Mouse (Mus musculus) v-Abl transformed pro-B cells (cell line): Measurements from ENCODE around the gene Atp6v0e.

ENCODE experiments used
- in situ Hi-C, 2 experiments: fragments of 400-800 bp; cut with MboI; formaldehyde crosslinking; loops; one replicate each; pipeline ENCODE4 v1.15.1; 2025; ENCODE audit not compliant: unreplicated experiment in 2 of 2

The Atp6v0e gene

DNA sequence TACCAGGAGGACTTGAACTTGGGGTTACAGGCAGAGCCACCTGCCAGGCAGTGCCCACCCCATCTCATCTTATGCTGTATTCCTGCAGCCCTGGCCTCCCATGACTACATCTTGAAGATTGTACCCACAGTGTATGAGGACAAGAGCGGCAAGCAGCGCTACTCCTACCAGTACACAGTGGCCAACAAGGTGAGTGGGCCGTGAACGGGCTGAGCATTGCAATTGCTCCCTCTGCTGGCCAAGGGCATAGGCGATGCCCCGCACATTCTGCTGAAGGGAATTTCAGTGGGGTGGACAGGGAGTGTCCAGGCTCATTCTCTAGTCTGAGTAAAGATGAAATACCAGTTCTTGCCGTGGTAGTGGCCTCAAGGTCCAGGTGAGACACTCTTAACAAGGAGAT is 24.4 kb upstream of the Atp6v0e start:
- in situ Hi-C loops = loop anchor here (5.0 to 25.0 kb wide), 3 partner anchors 131 to 351 kb away; no protein-coding TSS in a partner anchor

DNA sequence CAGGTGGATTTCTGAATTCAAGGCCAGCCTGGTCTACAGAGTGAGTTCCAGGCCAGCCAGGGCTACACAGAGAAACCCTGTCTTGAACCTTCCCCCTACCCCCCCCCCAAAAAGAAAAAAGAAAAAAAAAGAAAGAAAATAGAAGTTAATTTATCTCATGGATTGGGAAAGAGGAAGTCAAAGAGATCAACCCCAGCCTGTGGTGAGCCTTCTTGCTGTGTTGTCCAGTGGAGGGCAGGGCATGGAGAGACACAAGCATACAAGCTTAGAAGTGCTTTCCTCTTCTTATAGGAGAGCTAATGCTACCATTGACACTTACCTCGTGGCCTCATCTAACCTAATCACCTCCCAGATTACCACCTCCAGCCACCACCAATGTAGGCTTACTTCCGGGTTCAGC is 23.2 kb upstream of the Atp6v0e start:
- in situ Hi-C loops = loop anchor here (5.0 to 25.0 kb wide), 3 partner anchors 132 to 352 kb away; no protein-coding TSS in a partner anchor

DNA sequence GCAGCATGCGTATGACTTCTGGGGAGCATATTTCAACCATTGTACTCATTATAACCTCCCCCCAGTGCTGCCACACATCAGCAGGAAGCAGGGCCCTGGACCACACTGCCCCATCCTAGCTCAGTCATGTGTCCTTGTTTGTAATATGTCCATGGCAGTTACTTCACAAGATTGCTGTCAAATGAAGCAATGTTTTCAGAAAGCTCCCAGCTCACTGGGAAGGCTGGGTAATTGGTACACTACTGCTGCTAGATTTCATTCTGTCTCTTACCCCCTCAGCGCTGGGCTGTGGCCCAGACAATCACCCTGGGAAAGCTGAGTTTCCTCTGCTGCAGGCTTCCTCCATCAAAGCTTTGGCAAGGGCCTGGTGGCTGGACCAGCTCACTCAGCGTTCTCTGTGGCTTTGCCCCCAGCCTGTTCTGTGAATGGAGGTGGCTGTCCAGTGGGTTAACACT is 22.7 kb upstream of the Atp6v0e start:
- in situ Hi-C loops = loop anchor here (25.0 kb wide), 1 partner anchor 353 kb away; no protein-coding TSS in a partner anchor

DNA sequence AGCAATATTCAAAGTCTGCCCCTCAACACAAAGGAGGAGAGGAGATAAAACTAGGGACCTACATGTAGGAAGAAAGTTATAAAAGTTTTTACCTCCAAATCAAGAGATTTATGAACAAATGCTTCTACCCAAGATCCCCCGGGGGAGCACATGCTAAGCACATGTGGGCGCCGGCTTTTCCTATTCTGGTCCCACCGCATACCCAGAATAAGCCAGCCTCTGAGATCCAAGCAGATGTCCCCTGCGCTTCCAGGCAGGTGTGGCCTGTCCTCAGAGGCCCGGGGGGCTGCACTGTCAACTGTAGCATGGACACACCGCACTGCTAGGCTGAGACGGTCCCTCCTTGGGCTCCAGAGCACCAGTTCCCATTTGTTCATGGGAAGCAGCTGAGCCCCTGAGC is 19.6 kb upstream of the Atp6v0e start:
- in situ Hi-C loops = loop anchor here (25.0 kb wide), 1 partner anchor 356 kb away; no protein-coding TSS in a partner anchor

GRCm38 (mm10) chr17:26643993-26644392 is 19.0 kb upstream of the Atp6v0e start:
- in situ Hi-C loops = loop anchor here (25.0 kb wide), 1 partner anchor 357 kb away; no protein-coding TSS in a partner anchor

- in situ Hi-C loops = loop anchor here (25.0 kb wide), 1 partner anchor 357 kb away; no protein-coding TSS in a partner anchor
These were observed 18.3 kb upstream of the Atp6v0e start for GRCm38 (mm10) chr17:26644509-26645410.

- in situ Hi-C loops = loop anchor here (25.0 kb wide), 1 partner anchor 358 kb away; no protein-coding TSS in a partner anchor
These were observed 17.6 kb upstream of the Atp6v0e start for GRCm38 (mm10) chr17:26645411-26645854.

DNA sequence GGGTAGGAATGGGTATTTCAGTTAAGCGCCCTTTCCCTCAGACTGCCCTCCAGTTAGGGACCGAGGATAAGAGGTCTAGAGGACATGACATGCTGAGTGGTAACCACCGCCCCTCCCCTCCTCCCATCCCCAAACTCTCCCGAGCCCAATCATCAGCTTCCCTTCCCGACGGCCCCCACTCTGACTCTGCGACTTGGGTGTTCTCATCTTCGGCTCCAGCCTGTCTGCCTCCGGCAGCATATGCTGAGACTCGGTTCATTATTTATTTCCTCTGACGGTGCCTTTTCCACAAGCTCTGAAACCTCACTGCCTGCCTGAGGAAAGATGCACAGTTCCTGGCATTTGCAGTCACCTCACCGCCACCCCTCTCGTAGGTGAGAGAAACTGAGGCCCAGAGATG is 15.7 kb upstream of the Atp6v0e start:
- in situ Hi-C loops = loop anchor here (25.0 kb wide), 1 partner anchor 360 kb away; no protein-coding TSS in a partner anchor

DNA sequence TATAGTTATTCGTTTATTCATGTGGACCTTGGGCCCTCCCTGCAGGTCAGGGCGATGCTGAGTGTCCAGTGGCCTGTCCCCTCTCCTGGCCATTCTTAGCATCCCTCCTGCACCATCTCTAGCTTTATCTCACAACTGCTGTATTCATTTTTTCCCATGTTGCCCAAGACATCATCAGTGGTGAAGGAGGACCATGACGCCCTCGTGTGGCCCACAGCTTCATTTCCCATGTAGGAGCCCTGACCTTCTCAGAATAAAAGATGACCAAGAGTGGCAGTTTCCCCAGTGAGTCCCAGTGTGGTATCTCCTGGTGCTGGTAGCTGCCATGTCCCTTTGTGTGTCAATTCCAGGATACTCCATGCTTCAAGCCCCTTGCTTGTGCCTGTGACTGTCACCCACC is 13.5 kb upstream of the Atp6v0e start:
- in situ Hi-C loops = loop anchor here (25.0 kb wide), 1 partner anchor 362 kb away; no protein-coding TSS in a partner anchor

DNA sequence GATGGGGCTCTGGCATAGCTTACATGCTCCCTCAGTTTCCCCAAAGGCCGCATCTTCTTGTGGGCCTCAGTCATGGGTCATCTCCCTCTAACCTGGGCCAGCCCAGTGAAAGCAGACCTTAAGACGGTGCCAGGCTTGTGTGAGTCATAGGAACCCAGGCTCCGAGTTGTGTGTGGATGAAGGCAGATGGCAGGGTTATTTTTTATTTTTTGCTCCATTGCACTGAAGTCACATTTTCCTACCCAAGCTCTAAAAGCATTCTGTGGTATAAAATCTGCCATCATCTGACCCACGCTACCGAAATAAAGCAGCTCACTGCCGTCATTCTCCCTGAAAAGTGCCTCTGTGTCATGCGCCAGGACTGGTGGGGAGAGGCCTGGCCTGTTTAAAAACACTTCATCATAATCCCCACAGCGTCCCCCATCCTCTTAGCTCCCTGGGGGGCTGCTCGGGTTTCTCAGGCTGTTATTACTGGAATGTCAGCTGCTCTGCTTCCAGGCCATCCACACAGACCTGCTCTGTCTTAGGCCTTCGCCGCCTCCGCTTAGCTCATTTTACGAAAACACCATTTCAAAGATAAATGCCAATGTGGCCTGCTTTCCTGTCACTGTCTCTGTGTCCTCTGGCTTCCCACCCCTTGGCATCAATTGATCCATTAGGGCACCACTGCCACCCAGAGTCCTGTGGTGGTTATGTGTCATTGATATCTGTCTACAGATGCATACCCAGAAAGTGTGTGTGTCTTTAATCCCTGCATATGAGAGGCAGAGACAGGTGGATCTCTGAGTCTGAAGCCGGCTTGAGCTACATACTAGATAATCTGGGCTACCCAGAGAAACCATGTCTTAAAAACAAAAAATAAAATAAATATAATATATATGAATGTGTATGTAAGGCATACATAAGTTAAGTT is 12.3 kb upstream of the Atp6v0e start:
- in situ Hi-C loops = loop anchor here in 1 of 2 experiments (10.0 kb wide), 2 partner anchors 344 to 454 kb away; no protein-coding TSS in a partner anchor

DNA sequence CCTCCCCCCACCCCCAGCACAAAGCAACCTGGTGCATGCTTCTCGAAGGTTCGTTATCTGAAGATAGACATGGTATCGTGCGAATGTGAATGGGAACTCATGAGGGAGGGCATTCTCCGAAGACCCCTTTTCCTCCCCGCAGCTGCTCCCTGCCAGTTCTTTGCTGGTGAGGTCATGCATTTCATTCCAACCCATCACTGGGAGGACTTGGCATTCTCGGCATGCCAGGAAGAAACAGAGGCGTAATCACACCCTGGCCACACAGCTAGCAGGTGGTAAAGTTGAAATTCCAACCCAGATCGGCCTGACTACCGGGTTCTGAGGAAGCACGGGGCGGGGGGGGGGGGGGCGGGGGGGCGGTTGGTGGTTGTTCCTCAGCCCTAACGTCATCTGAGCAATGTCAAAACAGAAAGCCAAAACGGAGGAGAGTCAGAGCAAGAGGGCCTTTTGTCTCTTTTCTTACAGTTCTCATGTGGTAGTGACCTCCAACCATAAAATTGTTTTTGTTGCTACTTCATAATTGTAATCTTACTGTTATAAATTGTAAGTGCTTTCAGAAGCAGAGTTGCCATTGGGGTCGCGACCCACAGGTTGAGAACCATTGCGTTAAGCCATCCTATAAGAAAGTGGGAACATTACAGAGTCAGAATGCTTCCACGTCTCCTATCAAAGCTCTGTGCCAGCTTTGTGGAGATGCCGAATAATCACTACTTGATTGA is 4.0 kb upstream of the Atp6v0e start:
- in situ Hi-C loops = loop anchor here (5.0 to 10.0 kb wide), 3 partner anchors 228 to 446 kb away; no protein-coding TSS in a partner anchor

DNA sequence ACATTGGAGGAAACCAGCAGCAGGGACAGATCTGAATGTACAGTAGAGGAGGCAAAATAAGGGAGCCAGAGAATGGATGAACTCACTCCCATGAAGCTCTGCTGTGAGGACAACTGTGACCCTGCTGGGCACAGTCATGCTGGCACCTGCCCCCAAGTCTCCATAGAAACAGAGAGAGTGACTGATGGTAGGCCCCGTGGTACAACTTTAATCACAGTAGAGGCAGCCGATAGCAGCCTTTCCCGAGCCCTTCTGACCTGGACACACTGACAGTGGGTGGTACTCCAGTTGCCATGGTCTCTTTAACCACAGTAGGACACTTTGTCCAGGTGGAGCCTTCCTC is 3.5 kb upstream of the Atp6v0e start:
- in situ Hi-C loops = loop anchor here (5.0 to 10.0 kb wide), 3 partner anchors 228 to 445 kb away; no protein-coding TSS in a partner anchor

DNA sequence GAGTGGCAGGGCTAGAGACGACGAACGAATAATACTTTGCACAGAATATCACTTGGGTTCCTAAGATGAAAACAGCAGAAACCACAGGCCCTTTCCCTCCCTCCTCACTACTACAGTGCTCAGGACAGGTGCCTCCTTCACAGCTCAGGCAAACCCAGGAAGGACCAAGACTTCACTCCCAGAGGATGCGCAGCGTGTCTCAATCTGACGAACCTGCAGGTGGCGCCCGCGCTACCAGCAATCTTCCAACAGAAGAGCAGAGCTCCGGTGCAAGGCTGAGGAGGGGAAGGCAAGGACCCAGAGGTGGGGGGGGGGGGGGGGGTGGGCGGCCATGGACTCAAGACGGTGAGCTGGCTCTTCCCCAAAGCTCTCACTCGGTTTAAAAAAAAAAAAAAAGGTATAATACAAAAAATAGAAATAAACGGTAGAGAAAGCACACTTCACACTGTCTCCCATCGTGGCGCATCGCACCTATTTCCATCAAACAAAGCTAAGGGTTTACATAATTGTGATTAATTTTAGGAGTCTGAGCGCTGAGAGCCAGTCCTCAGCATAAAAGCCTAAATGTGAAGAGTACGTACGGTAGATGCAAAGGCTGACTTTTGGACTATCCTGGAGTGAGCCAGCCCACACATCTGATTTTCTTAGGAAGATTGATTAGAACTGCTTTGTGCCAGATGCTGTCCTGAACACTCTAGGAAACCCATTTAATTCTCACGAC is 2.7 kb upstream of the Atp6v0e start:
- in situ Hi-C loops = no loop called here

- in situ Hi-C loops = no loop called here
These were observed 827 bp upstream of the Atp6v0e start for GRCm38 (mm10) chr17:26662204-26662603.

DNA sequence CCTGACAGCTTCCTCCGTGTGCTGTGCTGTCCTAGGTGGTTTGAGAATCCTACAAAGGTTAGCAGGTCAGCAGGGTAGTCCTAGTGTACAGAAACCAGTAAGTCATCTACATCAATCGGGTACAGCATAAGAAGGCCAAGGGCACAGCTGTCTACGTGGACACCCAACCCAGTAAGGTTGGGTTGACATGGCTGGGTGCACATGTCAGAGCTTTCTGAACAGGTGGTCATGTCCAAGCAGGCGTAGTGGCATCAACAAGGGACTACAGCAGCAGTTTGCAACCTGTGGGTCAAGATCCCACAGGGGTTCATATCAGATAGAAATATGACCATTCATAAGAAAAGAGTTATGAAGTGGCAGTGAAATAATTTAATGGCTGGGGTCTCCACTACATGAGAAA is 2.6 kb downstream of the Atp6v0e start:
- in situ Hi-C loops = no loop called here

DNA sequence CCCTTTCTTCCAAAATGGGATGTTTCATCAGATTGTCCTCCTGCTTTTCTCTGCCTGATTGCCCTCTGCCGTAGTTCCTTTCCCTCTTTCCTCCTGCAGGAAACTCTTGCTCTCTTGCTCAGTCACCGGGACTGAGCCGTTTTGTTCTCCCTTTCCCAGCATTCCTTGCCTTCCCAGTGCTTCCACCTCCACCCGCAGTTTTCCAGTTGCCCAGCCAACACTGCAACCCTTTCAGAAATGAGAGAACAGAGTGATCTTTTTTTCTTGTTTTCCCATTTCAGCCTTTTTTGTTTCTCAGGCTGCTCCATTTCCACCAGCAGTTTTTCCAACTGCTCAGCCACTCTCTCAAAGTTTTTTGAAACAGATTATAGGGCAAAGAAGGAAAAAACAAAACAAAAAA is 8.2 kb downstream of the Atp6v0e start:
- in situ Hi-C loops = no loop called here

- in situ Hi-C loops = no loop called here
These were observed 12.8 kb downstream of the Atp6v0e start for GRCm38 (mm10) chr17:26675845-26676244.

DNA sequence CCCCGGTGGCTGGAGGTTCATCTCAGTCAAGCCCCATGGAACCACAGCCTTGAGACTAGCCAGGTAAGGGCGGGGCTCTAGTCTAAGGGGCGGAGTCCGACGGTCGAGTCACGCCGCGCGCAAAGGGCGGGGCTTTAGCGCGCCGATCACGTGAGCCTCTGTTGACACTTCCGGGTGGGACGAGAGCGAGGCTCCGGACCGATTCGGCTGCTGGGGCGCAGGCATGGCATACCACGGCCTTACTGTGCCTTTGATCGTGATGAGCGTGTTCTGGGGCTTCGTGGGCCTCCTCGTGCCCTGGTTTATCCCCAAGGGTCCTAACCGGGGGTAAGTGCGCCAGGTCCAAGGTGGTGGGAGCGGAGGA is 13.2 kb downstream of the Atp6v0e start:
- in situ Hi-C loops = no loop called here
